Mouse (Mus musculus): Measurements from ENCODE around the gene Kcnh4.
A peak's percentile ranks its signal among the peaks of the same experiment; 100 is the strongest.

The Kcnh4 gene

GRCm38 (mm10) chr11:100730477-100731205, 29.1 kb downstream of the Kcnh4 start:
- no peak for DNase-seq

- no peak for DNase-seq
Observed at GRCm38 (mm10) chr11:100729976-100730375, 29.8 kb downstream of the Kcnh4 start.

GRCm38 (mm10) chr11:100728601-100729000, 31.1 kb downstream of the Kcnh4 start:
- no peak for DNase-seq

GRCm38 (mm10) chr11:100727201-100727600, 32.5 kb downstream of the Kcnh4 start:
- no peak for DNase-seq

GRCm38 (mm10) chr11:100724919-100725512, 34.7 kb downstream of the Kcnh4 start:
- DNase-seq = no peak

GRCm38 (mm10) chr11:100722493-100723028, 37.2 kb downstream of the Kcnh4 start:
- DNase-seq = no peak

GRCm38 (mm10) chr11:100721776-100722492, 37.8 kb downstream of the Kcnh4 start:
- peak; percentile 47 for DNase-seq

GRCm38 (mm10) chr11:100721254-100721653, 38.5 kb downstream of the Kcnh4 start:
- no peak for DNase-seq

GRCm38 (mm10) chr11:100720345-100720744, 39.4 kb downstream of the Kcnh4 start:
- no peak for DNase-seq

- DNase-seq = no peak
Observed at GRCm38 (mm10) chr11:100719893-100720292, 39.8 kb downstream of the Kcnh4 start.

GRCm38 (mm10) chr11:100719312-100719711, 40.4 kb downstream of the Kcnh4 start:
- no peak for DNase-seq

- no peak for DNase-seq
Observed at GRCm38 (mm10) chr11:100718866-100719265, 40.9 kb downstream of the Kcnh4 start.

- no peak for DNase-seq
Observed at GRCm38 (mm10) chr11:100718462-100718861, 41.3 kb downstream of the Kcnh4 start.

- DNase-seq = no peak
Observed at GRCm38 (mm10) chr11:100716649-100717048, 43.1 kb downstream of the Kcnh4 start.

- no peak for DNase-seq
Observed at GRCm38 (mm10) chr11:100714948-100715347, 44.8 kb downstream of the Kcnh4 start.

- DNase-seq = peak; percentile 90
Observed at GRCm38 (mm10) chr11:100714534-100714915, 45.2 kb downstream of the Kcnh4 start.

- peak; percentile 92 for DNase-seq
Observed at GRCm38 (mm10) chr11:100713735-100714533, 45.8 kb downstream of the Kcnh4 start, which contains the start of gene Hspb9. Hspb9 (plus strand) TSS chr11:100713850.

GRCm38 (mm10) chr11:100713174-100713573, 46.6 kb downstream of the Kcnh4 start:
- no peak for DNase-seq

GRCm38 (mm10) chr11:100711783-100712615, 47.7 kb downstream of the Kcnh4 start, which contains the start of gene Kat2a:
Kat2a (minus strand) TSS chr11:100712465.
- DNase-seq = peak; percentile 86

GRCm38 (mm10) chr11:100710977-100711376, 48.8 kb downstream of the Kcnh4 start:
- DNase-seq = no peak

- DNase-seq = no peak
Observed at GRCm38 (mm10) chr11:100710528-100710927, 49.2 kb downstream of the Kcnh4 start.
